Mouse (Mus musculus) G1E (cell line): ENCODE data around the gene Pam. TPM values are rescaled to one million over a fixed set of nuclear protein-coding genes. Genes with fewer than 3 reads are reported as not detected.

Experiments used
- ATAC-seq: 2 replicates; pipeline ENCODE4 v1.8.0; 2016; ENCODE audit warnings: mild to moderate bottlenecking; ENCODE audit not compliant: insufficient number of reproducible peaks, poor library complexity, low FRiP score, severe bottlenecking; ENCODE audit errors: extremely low read depth
- DNase-seq: peaks from one replicate; pipeline ENCODE4 v3.0.0; 2012; ENCODE audit warnings: low spot score
- H3K27me3 ChIP-seq: 2 replicates; pipeline ENCODE4 v1.6.1; 2012; ENCODE audit warnings: mild to moderate bottlenecking, low read length, inconsistent platforms; ENCODE audit not compliant: insufficient read depth
- H3K36me3 ChIP-seq: replicated peaks from 2 replicates; pipeline ENCODE3; 2012; ENCODE audit warnings: mild to moderate bottlenecking, inconsistent platforms
- H3K4me1 ChIP-seq: 2 replicates; pipeline ENCODE4 v1.6.1; 2012; ENCODE audit warnings: low read depth, low read length, inconsistent platforms, mixed read lengths; ENCODE audit not compliant: insufficient read depth
- H3K4me3 ChIP-seq: 2 replicates; pipeline ENCODE4 v1.5.1; 2012; ENCODE audit warnings: low read depth, mild to moderate bottlenecking, inconsistent platforms, low read length, moderate library complexity, mixed read lengths
- H3K9me3 ChIP-seq: replicated peaks from 2 replicates; pipeline ENCODE4 v1.6.1; 2012; ENCODE audit warnings: inconsistent platforms
- CTCF ChIP-seq: IDR thresholded peaks from 2 replicates; pipeline ENCODE4 v1.5.1; 2012; ENCODE audit warnings: low read depth, low read length, inconsistent platforms, mixed read lengths
- GATA1 ChIP-seq: IDR thresholded peaks from 2 replicates; pipeline ENCODE4 v1.6.1; 2012; ENCODE audit warnings: borderline replicate concordance, low read length, inconsistent platforms, mixed read lengths
- GATA2 ChIP-seq: IDR thresholded peaks from 2 replicates; pipeline ENCODE4 v1.6.1; 2012; ENCODE audit warnings: low read depth, low read length, inconsistent platforms, borderline replicate concordance
- POLR2AphosphoS5 ChIP-seq: IDR thresholded peaks from 2 replicates; pipeline ENCODE4 v1.6.1; 2012; ENCODE audit warnings: low read depth, low read length, inconsistent platforms; ENCODE audit not compliant: insufficient replicate concordance
- TAL1 ChIP-seq: conservative IDR thresholded peaks from 2 replicates; pipeline ENCODE4 v1.6.1; 2012; ENCODE audit warnings: low read depth, low read length, inconsistent platforms, mixed read lengths
- polyA plus RNA-seq: library from polyadenylated mRNA; stranded (reverse); fragments of >175 nt; gene quantifications from 2 replicates; pipeline ENCODE4 v1.2.3, GENCODE M21; 2012
- total RNA-seq, 2 experiments: library from RNA; stranded (forward) in 1 of 2; stranded (reverse) in 1 of 2; fragments of 200-1000 nt in 1 of 2; fragments of >200 nt in 1 of 2; fragmentation: Nextera tagmentation in 1 of 2; gene quantifications; 2 replicates each; pipeline ENCODE4 v1.2.3; 2014 to 2017

Gene Pam
- total and polyA plus RNA-seq, 3 experiments = 0.60 TPM; not detected in 2

GRCm38 (mm10) chr1:98051039-98051438, 44.4 kb downstream of the Pam start:
- ATAC-seq = no peak
- Histone ChIP-seq H3K4me1 (no peaks in the 10 kb centered on the region), H3K4me3 (no peak overlapping the region), H3K27me3 (no peaks in the 10 kb centered on the region), H3K36me3 (no peaks in the 10 kb centered on the region), H3K9me3 (peaks cover 27% of the 10 kb centered on the region)
- DNase-seq = no peak
- TF ChIP-seq POLR2AphosphoS5 = no peak
- TF ChIP-seq TAL1 = no peak
- TF ChIP-seq GATA2 = no peak
- no peak for TF ChIP-seq CTCF
- no peak for TF ChIP-seq GATA1

DNA sequence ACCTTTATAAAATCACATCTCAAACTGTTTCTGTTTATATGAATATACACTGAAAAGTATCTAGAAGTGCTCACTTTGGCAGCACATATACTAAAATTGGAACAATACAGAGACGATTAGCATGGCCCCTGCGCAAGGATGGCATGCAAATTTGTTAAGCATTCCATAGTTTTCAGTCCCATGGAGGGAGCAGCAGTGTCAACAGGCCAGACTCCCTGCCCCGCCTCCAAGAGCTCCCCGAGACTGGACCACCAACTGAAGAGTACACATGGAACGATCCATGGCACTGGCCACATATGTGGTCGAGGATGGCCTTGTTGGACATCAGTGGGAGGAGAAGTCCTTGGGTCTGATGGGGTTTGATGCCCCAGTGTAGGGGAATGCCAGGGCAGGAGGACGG, 45.7 kb downstream of the Pam start:
- Histone ChIP-seq H3K4me3 (no peak overlapping the region), H3K36me3 (no peaks in the 10 kb centered on the region), H3K27me3 (no peaks in the 10 kb centered on the region), H3K9me3 (peaks cover 16% of the 10 kb centered on the region), H3K4me1 (no peaks in the 10 kb centered on the region)
- TF ChIP-seq GATA1 (no peak), POLR2AphosphoS5 (no peak), CTCF (no peak), GATA2 (no peak), TAL1 (no peak)
- ATAC-seq (no peak), DNase-seq (no peak)

- Histone ChIP-seq H3K4me1 (no peaks in the 10 kb centered on the region), H3K27me3 (no peaks in the 10 kb centered on the region), H3K4me3 (no peak overlapping the region), H3K36me3 (no peaks in the 10 kb centered on the region), H3K9me3 (peaks cover 13% of the 10 kb centered on the region)
- no peak for TF ChIP-seq CTCF
- no peak for TF ChIP-seq TAL1
- TF ChIP-seq POLR2AphosphoS5 = no peak
- no peak for TF ChIP-seq GATA1
- no peak for TF ChIP-seq GATA2
- ATAC-seq (no peak), DNase-seq (no peak)
Observed at GRCm38 (mm10) chr1:98048218-98048801, 47.1 kb downstream of the Pam start.

DNA sequence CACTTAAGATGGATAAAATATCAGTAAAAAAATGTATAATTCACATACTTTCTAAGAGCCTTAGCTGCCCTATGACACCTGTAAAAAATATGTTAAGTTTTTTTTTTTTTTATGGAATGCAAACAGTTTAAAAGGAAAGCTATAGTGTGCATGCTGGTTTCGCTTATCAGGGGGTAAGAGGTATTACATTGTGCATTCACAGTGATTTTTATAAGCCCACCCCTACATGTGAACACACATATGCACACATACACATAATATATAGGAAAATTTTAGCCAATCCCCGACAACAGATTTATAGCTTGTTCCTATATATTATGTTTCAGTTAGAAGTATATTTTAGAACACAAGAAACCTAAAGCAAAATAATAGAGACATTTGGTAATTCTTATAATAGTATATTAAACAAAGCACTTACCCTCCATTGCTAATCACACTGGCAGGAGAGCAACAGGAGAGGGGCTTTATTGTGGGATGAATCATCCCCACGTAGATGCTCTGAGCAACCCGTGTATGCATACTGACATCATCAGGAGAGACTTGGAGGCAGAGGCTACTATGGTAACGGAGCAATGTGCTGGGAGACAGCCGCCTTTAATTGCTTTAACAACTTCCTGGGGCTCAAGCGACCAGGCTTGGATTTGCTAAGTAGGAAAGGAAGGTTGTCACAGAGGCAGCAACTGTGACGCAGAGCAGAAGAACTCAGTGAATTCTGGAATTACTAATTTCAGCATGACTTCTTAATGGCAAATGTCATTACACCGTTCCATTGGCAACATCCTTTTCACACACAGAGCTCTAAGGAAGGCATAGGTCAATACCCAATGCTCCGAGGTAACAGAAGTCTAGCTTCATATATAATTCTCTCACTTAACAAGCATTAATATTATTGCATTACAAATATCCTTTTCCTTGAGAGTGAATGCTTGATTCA, 47.9 kb downstream of the Pam start:
- DNase-seq (no peak), ATAC-seq (no peak)
- H3K9me3 ChIP-seq = peaks cover 11% of the 10 kb centered on the region
- no peaks in the 10 kb centered on the region for H3K4me1 ChIP-seq
- no peaks in the 10 kb centered on the region for H3K36me3 ChIP-seq
- no peak overlapping the region for H3K4me3 ChIP-seq
- TF ChIP-seq TAL1 (no peak), POLR2AphosphoS5 (no peak), CTCF (no peak), GATA2 (no peak), GATA1 (no peak)
- no peaks in the 10 kb centered on the region for H3K27me3 ChIP-seq

GRCm38 (mm10) chr1:98042425-98042824, 53.0 kb downstream of the Pam start:
- H3K4me3 ChIP-seq = no peak overlapping the region
- no peak for ATAC-seq
- H3K36me3 ChIP-seq = no peaks in the 10 kb centered on the region
- TF ChIP-seq POLR2AphosphoS5 (no peak), GATA1 (no peak), CTCF (no peak), TAL1 (no peak), GATA2 (no peak)
- no peaks in the 10 kb centered on the region for H3K9me3 ChIP-seq
- no peaks in the 10 kb centered on the region for H3K27me3 ChIP-seq
- DNase-seq = no peak
- H3K4me1 ChIP-seq = no peaks in the 10 kb centered on the region

DNA sequence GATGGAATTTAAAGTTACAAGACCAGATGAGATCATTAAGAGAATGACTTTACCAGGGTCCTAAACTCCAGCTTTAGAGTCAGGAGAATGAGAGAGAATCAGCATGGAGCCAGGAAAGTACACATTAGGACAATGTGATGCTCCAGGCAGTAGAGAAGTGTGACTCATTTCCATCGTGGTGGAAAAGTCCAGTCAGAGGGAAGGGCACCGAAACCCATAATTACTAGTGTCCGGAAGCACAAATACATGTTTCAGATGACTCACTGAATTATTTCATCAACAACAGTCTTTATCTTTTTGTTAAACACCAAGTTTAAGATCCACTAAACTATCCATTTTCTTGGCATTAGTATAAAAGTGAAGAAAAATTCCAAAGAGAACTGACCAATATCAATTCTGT, 57.2 kb downstream of the Pam start:
- no peak overlapping the region for H3K4me3 ChIP-seq
- no peak for TF ChIP-seq GATA2
- no peak for TF ChIP-seq TAL1
- no peak for TF ChIP-seq GATA1
- TF ChIP-seq CTCF = no peak
- no peak for TF ChIP-seq POLR2AphosphoS5
- no peaks in the 10 kb centered on the region for H3K4me1 ChIP-seq
- H3K36me3 ChIP-seq = no peaks in the 10 kb centered on the region
- DNase-seq (no peak), ATAC-seq (no peak)
- H3K9me3 ChIP-seq = peaks cover 3% of the 10 kb centered on the region; the same call in 1 of the 2 replicates
- no peaks in the 10 kb centered on the region for H3K27me3 ChIP-seq
